Mouse (Mus musculus): ENCODE results near the gene Rnf113a2.

Rnf113a2 gene

GRCm38 (mm10) chr12:84416834-84417604 lies at the start of gene Rnf113a2:
Gene Rnf113a2 (plus strand): TSS chr12:84417196.
- peak; percentile 75 to 80 for DNase-seq (ENCODE audit: low spot score in 2 of 2)

- DNase-seq (ENCODE audit: low spot score in 2 of 2): no peak
These were observed 45.3 kb upstream of the Rnf113a2 start for GRCm38 (mm10) chr12:84371647-84372046.

GRCm38 (mm10) chr12:84373831-84374481 lies 43.0 kb upstream of the Rnf113a2 start:
- no peak for DNase-seq (ENCODE audit: low spot score in 2 of 2)

- no peak for DNase-seq (ENCODE audit: low spot score in 2 of 2)
These were observed 34.6 kb upstream of the Rnf113a2 start for GRCm38 (mm10) chr12:84382369-84382768.

- DNase-seq (ENCODE audit: low spot score in 2 of 2): peak; percentile 65 to 82
These were observed 32.3 kb upstream of the Rnf113a2 start for GRCm38 (mm10) chr12:84384644-84385081.

- DNase-seq (ENCODE audit: low spot score in 2 of 2): no peak
These were observed 31.6 kb upstream of the Rnf113a2 start for GRCm38 (mm10) chr12:84385408-84385807.

GRCm38 (mm10) chr12:84388097-84388496 lies 28.9 kb upstream of the Rnf113a2 start:
- DNase-seq (ENCODE audit: low spot score in 2 of 2): no peak

GRCm38 (mm10) chr12:84388774-84389400 lies 28.1 kb upstream of the Rnf113a2 start:
- no peak for DNase-seq (ENCODE audit: low spot score in 2 of 2)

- no peak for DNase-seq (ENCODE audit: low spot score in 2 of 2)
These were observed 26.7 kb upstream of the Rnf113a2 start for GRCm38 (mm10) chr12:84390336-84390735.

- no peak for DNase-seq (ENCODE audit: low spot score in 2 of 2)
These were observed 24.3 kb upstream of the Rnf113a2 start for GRCm38 (mm10) chr12:84392681-84393080.

- no peak for DNase-seq (ENCODE audit: low spot score in 2 of 2)
These were observed 23.1 kb upstream of the Rnf113a2 start for GRCm38 (mm10) chr12:84393847-84394246.

GRCm38 (mm10) chr12:84396947-84397679 lies 19.9 kb upstream of the Rnf113a2 start:
- DNase-seq (ENCODE audit: low spot score in 2 of 2): no peak

- no peak for DNase-seq (ENCODE audit: low spot score in 2 of 2)
These were observed 19.3 kb upstream of the Rnf113a2 start for GRCm38 (mm10) chr12:84397685-84398084.

GRCm38 (mm10) chr12:84398629-84399028 lies 18.4 kb upstream of the Rnf113a2 start:
- DNase-seq (ENCODE audit: low spot score in 2 of 2): no peak

GRCm38 (mm10) chr12:84399135-84399534 lies 17.9 kb upstream of the Rnf113a2 start:
- no peak for DNase-seq (ENCODE audit: low spot score in 2 of 2)

- peak in 1 of 2 experiments; percentile 41 for DNase-seq (ENCODE audit: low spot score in 2 of 2)
These were observed 17.3 kb upstream of the Rnf113a2 start for GRCm38 (mm10) chr12:84399663-84400062.

- DNase-seq (ENCODE audit: low spot score in 2 of 2): no peak
These were observed 16.9 kb upstream of the Rnf113a2 start for GRCm38 (mm10) chr12:84400068-84400467.

GRCm38 (mm10) chr12:84400653-84401052 lies 16.3 kb upstream of the Rnf113a2 start:
- peak in 1 of 2 experiments; percentile 51 for DNase-seq (ENCODE audit: low spot score in 2 of 2)

- no peak for DNase-seq (ENCODE audit: low spot score in 2 of 2)
These were observed 14.1 kb upstream of the Rnf113a2 start for GRCm38 (mm10) chr12:84402923-84403322.

- DNase-seq (ENCODE audit: low spot score in 2 of 2): no peak
These were observed 12.5 kb upstream of the Rnf113a2 start for GRCm38 (mm10) chr12:84404541-84404940.

GRCm38 (mm10) chr12:84407259-84407658 lies 9.7 kb upstream of the Rnf113a2 start:
- no peak for DNase-seq (ENCODE audit: low spot score in 2 of 2)
